Mouse (Mus musculus) thymus, adult 2 months (tissue): ENCODE measurements at regions not wholly inside any gene's neighbourhood (a gene's known extent, or its start where the extent isn't known, plus 50 kb on each side); places are given as distances from the start of the nearest gene placed in this dataset.

ENCODE experiments used
- CTCF ChIP-seq: fragments of 200-500 bp; IDR thresholded peaks from 2 replicates; pipeline ENCODE4 v1.5.1; 2012; ENCODE audit warnings: mild to moderate bottlenecking, control low read depth, low read length, moderate library complexity, borderline replicate concordance; ENCODE audit not compliant: control insufficient read depth, poor library complexity, insufficient read depth; ENCODE audit errors: extremely low read depth
- POLR2A ChIP-seq: fragments of 200-500 bp; IDR thresholded peaks from 2 replicates; pipeline ENCODE4 v1.6.1; 2012; ENCODE audit warnings: mild to moderate bottlenecking, low read length, control low read depth, moderate library complexity; ENCODE audit not compliant: control insufficient read depth, poor library complexity, insufficient read depth; ENCODE audit errors: extremely low read depth

DNA sequence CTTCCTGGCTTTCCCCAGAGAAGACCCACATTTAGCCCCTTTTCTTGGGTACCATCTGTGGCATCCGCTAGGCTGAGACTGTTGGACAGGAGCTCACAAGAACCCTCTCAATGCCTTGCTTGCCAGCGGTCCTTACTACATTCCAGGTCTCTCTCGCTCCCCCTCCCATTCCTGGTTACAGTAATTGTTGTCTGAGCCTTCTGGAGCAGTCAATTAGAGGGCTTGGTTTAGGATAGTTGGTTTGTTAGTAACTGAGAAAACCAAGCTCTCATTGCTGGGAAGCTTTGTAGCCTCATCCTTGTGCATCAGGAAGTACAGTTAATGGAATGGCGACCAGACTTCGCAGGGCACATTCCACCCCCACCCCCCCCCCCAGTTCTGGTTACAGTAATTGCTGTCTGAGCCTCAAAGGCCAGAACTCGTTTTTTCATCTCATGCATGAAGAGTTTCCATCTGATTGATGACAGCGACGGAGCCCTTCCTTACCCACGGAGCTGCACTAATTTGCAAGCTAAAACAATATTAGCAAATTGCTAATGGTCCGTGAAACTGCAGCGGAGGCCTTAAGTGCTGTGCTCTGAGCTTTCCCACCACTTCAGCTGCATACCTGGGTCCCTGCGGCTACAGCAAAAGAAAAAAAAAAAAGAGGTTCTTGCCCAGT is 239.6 kb upstream of the Zdhhc25 start:
- TF ChIP-seq CTCF = no peak
- TF ChIP-seq POLR2A = no peak
